Mouse (Mus musculus): Measurements from ENCODE around the gene Olfr1240. TPM values are rescaled to one million over a fixed set of nuclear protein-coding genes. Genes with fewer than 3 reads are reported as not detected.

The Olfr1240 gene
- polyA plus RNA-seq (2012; ENCODE audit: low replicate concordance) = not detected in 2 replicates

GRCm38 (mm10) chr2:89442900-89443299 is at the start of gene Olfr1240:
TSS of gene Olfr1240 (minus strand) at chr2:89443000.

GRCm38 (mm10) chr2:89487026-89487425 is 44.2 kb upstream of the Olfr1240 start, which contains the start of gene Olfr1241:
TSS of gene Olfr1241 (minus strand) at chr2:89487126.

GRCm38 (mm10) chr2:89420307-89420706 is 22.5 kb downstream of the Olfr1240 start, which contains the start of gene Olfr1239:
TSS of gene Olfr1239 (minus strand) at chr2:89420407.

GRCm38 (mm10) chr2:89409576-89409975 is 33.2 kb downstream of the Olfr1240 start, which contains the start of gene Olfr1238:
TSS of gene Olfr1238 (minus strand) at chr2:89409676.

Other genes with a start within 250 kb of the Olfr1240 start
- not detected in 2 replicates for gene Olfr1226, start 243.0 kb downstream of the Olfr1240 start, polyA plus RNA-seq (2012; ENCODE audit: low replicate concordance)
- not detected in 2 replicates for gene Olfr1228, start 188.9 kb downstream of the Olfr1240 start, polyA plus RNA-seq (2012; ENCODE audit: low replicate concordance)
- gene Olfr1229, start 155.0 kb downstream of the Olfr1240 start, polyA plus RNA-seq (2012; ENCODE audit: low replicate concordance) = not detected in 2 replicates
- gene Olfr1230, start 145.7 kb downstream of the Olfr1240 start, polyA plus RNA-seq (2012; ENCODE audit: low replicate concordance) = not detected in 2 replicates
- gene Olfr1231, start 135.9 kb downstream of the Olfr1240 start, polyA plus RNA-seq (2012; ENCODE audit: low replicate concordance) = not detected in 2 replicates
- not detected in 2 replicates for gene Olfr1232, start 113.3 kb downstream of the Olfr1240 start, polyA plus RNA-seq (2012; ENCODE audit: low replicate concordance)
- not detected in 2 replicates for gene Olfr1233, start 100.6 kb downstream of the Olfr1240 start, polyA plus RNA-seq (2012; ENCODE audit: low replicate concordance)
- not detected in 2 replicates for gene Olfr1234, start 78.1 kb downstream of the Olfr1240 start, polyA plus RNA-seq (2012; ENCODE audit: low replicate concordance)
- gene Olfr1238, start 33.3 kb downstream of the Olfr1240 start, polyA plus RNA-seq (2012; ENCODE audit: low replicate concordance) = not detected in 2 replicates
- gene Olfr1239, start 22.6 kb downstream of the Olfr1240 start, polyA plus RNA-seq (2012; ENCODE audit: low replicate concordance) = not detected in 2 replicates
- gene Olfr1241, start 44.1 kb upstream of the Olfr1240 start, polyA plus RNA-seq (2012; ENCODE audit: low replicate concordance) = not detected in 2 replicates
- gene Olfr1242, start 55.3 kb upstream of the Olfr1240 start, polyA plus RNA-seq (2012; ENCODE audit: low replicate concordance) = not detected in 2 replicates
- gene Olfr1243, start 88.5 kb upstream of the Olfr1240 start, polyA plus RNA-seq (2012; ENCODE audit: low replicate concordance) = not detected in 2 replicates
- not detected in 2 replicates for gene Olfr1245, start 135.4 kb upstream of the Olfr1240 start, polyA plus RNA-seq (2012; ENCODE audit: low replicate concordance)
- gene Olfr1246, start 150.2 kb upstream of the Olfr1240 start, polyA plus RNA-seq (2012; ENCODE audit: low replicate concordance) = not detected in 2 replicates
- not detected in 2 replicates for gene Olfr1247, start 171.1 kb upstream of the Olfr1240 start, polyA plus RNA-seq (2012; ENCODE audit: low replicate concordance)
- not detected in 2 replicates for gene Olfr1248, start 175.2 kb upstream of the Olfr1240 start, polyA plus RNA-seq (2012; ENCODE audit: low replicate concordance)
- 0.05 TPM in 1 of 2 replicates, not detected in the other for gene Olfr1249, start 192.0 kb upstream of the Olfr1240 start, polyA plus RNA-seq (2012; ENCODE audit: low replicate concordance)
- not detected in 2 replicates for gene Olfr1250, start 218.5 kb upstream of the Olfr1240 start, polyA plus RNA-seq (2012; ENCODE audit: low replicate concordance)
- gene Olfr1251, start 228.9 kb upstream of the Olfr1240 start, polyA plus RNA-seq (2012; ENCODE audit: low replicate concordance) = not detected in 2 replicates